Mouse (Mus musculus): ENCODE results near the gene Dnttip1.

Gene Dnttip1

DNA sequence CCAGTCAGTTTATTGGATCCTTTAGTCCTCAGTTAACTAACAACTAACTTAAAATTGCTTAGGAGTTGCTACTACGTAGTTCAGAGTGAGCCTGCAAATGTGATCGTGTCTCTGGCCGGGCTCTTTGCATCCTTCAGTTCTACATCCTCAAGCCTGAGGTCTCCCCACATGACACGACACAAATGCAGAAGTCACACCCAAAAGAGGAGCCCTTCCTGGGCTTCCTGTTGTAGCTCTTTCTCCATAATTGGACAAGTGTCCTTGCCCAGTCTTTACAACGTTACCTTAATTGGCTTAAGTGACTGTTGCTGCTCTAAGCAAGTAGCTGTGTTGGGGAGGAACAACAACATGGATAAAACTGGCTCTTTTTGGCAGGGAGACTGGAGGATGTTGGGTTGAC lies 69.6 kb downstream of the Dnttip1 start:
- no peak for DNase-seq

- DNase-seq: no peak
Measured at GRCm38 (mm10) chr2:164815821-164816220, 70.0 kb downstream of the Dnttip1 start.

- DNase-seq: no peak
Measured at GRCm38 (mm10) chr2:164817206-164817605, 71.4 kb downstream of the Dnttip1 start.

DNA sequence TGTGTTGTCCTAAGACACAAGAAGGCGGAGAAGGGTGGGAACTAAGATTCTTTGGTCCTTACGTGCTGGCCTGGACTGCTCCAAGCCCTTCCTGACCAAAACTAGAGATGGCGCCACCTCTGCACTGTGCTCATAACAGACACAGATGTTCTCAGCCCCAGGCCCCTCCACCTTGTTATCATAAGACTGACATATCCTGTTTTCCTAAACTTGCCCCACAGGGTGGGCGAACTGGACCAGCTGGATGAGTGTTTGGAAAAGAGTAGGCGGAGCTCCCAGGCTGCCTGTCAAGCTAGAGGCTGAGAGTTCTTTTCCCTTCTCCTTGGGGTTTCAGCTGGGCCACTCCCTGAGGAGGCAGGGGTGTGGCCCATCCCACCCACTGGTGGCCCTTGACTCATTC lies 71.9 kb downstream of the Dnttip1 start:
- DNase-seq: no peak
